Mouse (Mus musculus) liver, postnatal 0 days (tissue): ENCODE measurements at regions not wholly inside any gene's neighbourhood (a gene's known extent, or its start where the extent isn't known, plus 50 kb on each side); places are given as distances from the start of the nearest gene placed in this dataset.

Experiments used
- ATAC-seq: fragments of 200-750 bp; cut with Nextera tagmentation; 2 replicates; pipeline ENCODE4 v1.8.0; 2017; ENCODE audit warnings: mild to moderate bottlenecking, moderate library complexity
- DNase-seq: peaks from one replicate; pipeline ENCODE4 v3.0.0-alpha.2; 2016
- H3K27ac ChIP-seq: fragments of 300-500 bp; sonication (generic); 2 replicates; pipeline ENCODE4 v1.5.1; 2014; ENCODE audit warnings: antibody characterized with exemption, moderate library complexity, mild to moderate bottlenecking, low read depth
- H3K27me3 ChIP-seq: fragments of 300-500 bp; sonication (generic); 2 replicates; pipeline ENCODE4 v1.6.1; 2014; ENCODE audit warnings: low read length, control low read depth, mixed read lengths; ENCODE audit not compliant: insufficient read depth
- H3K36me3 ChIP-seq: fragments of 300-500 bp; sonication (generic); replicated peaks from 2 replicates; pipeline ENCODE4 v1.6.1; 2014; ENCODE audit warnings: mild to moderate bottlenecking, control low read depth, low read length, moderate library complexity, mixed read lengths; ENCODE audit not compliant: insufficient read depth
- H3K4me1 ChIP-seq: fragments of 300-500 bp; sonication (generic); 2 replicates; pipeline ENCODE4 v1.6.1; 2014; ENCODE audit warnings: antibody characterized with exemption, mild to moderate bottlenecking, control low read depth; ENCODE audit not compliant: insufficient read depth
- H3K4me2 ChIP-seq: fragments of 300-500 bp; sonication (generic); 2 replicates; pipeline ENCODE4 v1.6.1; 2014; ENCODE audit warnings: low read depth, mild to moderate bottlenecking, low read length, moderate library complexity, mixed read lengths
- H3K4me3 ChIP-seq: fragments of 300-500 bp; sonication (generic); 2 replicates; pipeline ENCODE4 v1.5.1; 2014; ENCODE audit warnings: low read depth, low read length
- H3K9ac ChIP-seq: fragments of 300-500 bp; sonication (generic); replicated peaks from 2 replicates; pipeline ENCODE4 v1.6.1; 2014; ENCODE audit warnings: mild to moderate bottlenecking, moderate library complexity
- H3K9me3 ChIP-seq: fragments of 300-500 bp; sonication (generic); 2 replicates; pipeline ENCODE4 v1.6.1; 2016; ENCODE audit warnings: mild to moderate bottlenecking, control low read depth, low read length, mixed read lengths
- CTCF ChIP-seq: sonication (generic); IDR thresholded peaks from 2 replicates; pipeline ENCODE4 v1.5.1; 2016; ENCODE audit warnings: antibody characterized with exemption, low read depth
- EP300 ChIP-seq: IDR thresholded peaks from 2 replicates; pipeline ENCODE4 v1.6.1; 2016; ENCODE audit warnings: antibody characterized with exemption, low read depth, mild to moderate bottlenecking
- WGBS: fragments of 180-500 bp; shearing (Covaris S2); extraction: QIAGEN DNeasy Blood & Tissue Kit; methylation state at CpG from one replicate; pipeline ENCODE4 v1.1.7; 2014; ENCODE audit not compliant: insufficient replicate concordance; 5-methylcytosine and 5-hydroxymethylcytosine counted together

DNA sequence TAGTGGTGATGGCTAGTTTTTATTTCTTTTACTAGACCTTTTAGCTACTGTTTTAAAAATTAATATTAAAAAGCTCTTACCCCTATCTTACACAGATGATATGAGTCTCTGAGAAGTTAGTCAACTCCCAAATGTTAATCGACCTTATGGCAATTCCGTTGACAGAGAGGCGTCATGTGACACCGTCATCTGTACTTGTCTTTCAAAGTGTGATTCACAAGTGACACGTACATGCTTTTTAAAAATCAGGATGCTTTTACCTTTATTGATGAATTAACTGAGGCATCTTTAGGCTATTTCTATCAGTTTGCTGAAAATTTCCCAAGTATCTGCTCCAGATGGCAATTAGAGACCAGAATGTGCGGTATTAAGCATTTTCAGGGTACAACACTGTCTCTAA, 573.9 kb downstream of the Gm19410 start:
- WGBS, result 88% methylated on average over 6 of the region's 6 CpGs
- H3K9ac ChIP-seq, result no peak overlapping the region
- H3K9me3 ChIP-seq, result no peaks in the 10 kb centered on the region
- no peak for DNase-seq
- no peaks in the 10 kb centered on the region for H3K27me3 ChIP-seq
- H3K4me1 ChIP-seq, result no peaks in the 10 kb centered on the region
- H3K4me2 ChIP-seq, result no peak overlapping the region
- TF ChIP-seq CTCF (no peak), EP300 (no peak)
- no peak overlapping the region for H3K27ac ChIP-seq
- no peak for ATAC-seq
- no peaks in the 10 kb centered on the region for H3K36me3 ChIP-seq
- no peak overlapping the region for H3K4me3 ChIP-seq

GRCm38 (mm10) chr8:36340454-36340853, 574.9 kb downstream of the Gm19410 start:
- DNase-seq (no peak), ATAC-seq (no peak)
- no peak overlapping the region for H3K9ac ChIP-seq
- H3K36me3 ChIP-seq, result no peaks in the 10 kb centered on the region
- no peaks in the 10 kb centered on the region for H3K4me1 ChIP-seq
- 70% methylated on average over 3 of the region's 3 CpGs for WGBS
- no peaks in the 10 kb centered on the region for H3K27me3 ChIP-seq
- no peak overlapping the region for H3K4me3 ChIP-seq
- no peak overlapping the region for H3K4me2 ChIP-seq
- TF ChIP-seq CTCF (no peak), EP300 (no peak)
- H3K9me3 ChIP-seq, result no peaks in the 10 kb centered on the region
- no peak overlapping the region for H3K27ac ChIP-seq

DNA sequence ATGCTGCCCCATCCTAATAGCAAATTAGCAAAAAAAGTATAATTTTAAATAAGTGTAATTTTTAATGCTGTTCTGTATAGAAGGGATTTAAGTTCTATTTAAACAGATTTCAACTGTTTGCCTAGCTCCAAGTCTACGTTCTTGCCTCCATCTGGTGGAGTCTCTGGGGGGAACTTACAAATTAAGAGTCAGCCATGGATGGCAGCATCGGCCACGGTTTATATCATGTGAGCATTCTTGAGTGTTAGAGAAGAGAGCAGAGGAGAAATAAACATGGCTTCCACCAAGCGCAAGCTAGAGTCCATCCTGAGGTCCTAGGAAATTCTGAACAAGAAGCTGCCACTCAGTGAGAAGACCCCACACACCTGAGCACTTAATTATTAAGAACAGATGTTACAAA, 576.4 kb downstream of the Gm19410 start:
- Histone ChIP-seq H3K27ac (no peak overlapping the region), H3K9ac (no peak overlapping the region), H3K27me3 (no peaks in the 10 kb centered on the region), H3K36me3 (no peaks in the 10 kb centered on the region), H3K4me1 (no peaks in the 10 kb centered on the region), H3K4me3 (no peak overlapping the region), H3K9me3 (no peaks in the 10 kb centered on the region), H3K4me2 (no peak overlapping the region)
- no peak for DNase-seq
- 74% methylated on average over 4 of the region's 4 CpGs for WGBS
- no peak for ATAC-seq
- TF ChIP-seq EP300 (no peak), CTCF (no peak)

DNA sequence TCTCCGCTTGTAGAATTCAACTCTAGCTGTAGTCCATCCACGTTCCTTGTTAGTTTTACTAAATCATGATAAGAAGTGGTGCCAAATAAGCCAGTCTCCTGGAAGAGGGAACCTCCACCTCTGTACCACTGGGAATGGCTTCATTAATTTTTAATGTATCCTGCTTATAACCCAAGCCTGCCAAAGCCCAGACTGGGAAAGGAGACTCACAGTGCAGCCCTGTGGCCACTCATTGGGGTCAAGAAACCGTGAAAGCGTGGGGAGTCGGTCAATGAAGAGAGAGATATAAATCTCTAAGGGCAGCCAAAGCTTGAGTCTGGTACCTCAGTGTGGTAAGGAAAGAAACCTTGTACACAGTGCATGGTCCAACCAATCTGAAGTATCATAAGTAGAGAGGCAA, 577.1 kb downstream of the Gm19410 start:
- H3K36me3 ChIP-seq, result no peaks in the 10 kb centered on the region
- WGBS, result 77% methylated on average over 5 of the region's 5 CpGs
- H3K27ac ChIP-seq, result no peak overlapping the region
- no peak overlapping the region for H3K4me2 ChIP-seq
- no peak overlapping the region for H3K4me3 ChIP-seq
- H3K9me3 ChIP-seq, result no peaks in the 10 kb centered on the region
- DNase-seq (no peak), ATAC-seq (no peak)
- no peak for TF ChIP-seq CTCF
- no peak for TF ChIP-seq EP300
- H3K4me1 ChIP-seq, result no peaks in the 10 kb centered on the region
- no peak overlapping the region for H3K9ac ChIP-seq
- H3K27me3 ChIP-seq, result no peaks in the 10 kb centered on the region

- peak; percentile 79 for ATAC-seq
Observed at GRCm38 (mm10) chr8:36346682-36347324, 581.2 kb downstream of the Gm19410 start.

DNA sequence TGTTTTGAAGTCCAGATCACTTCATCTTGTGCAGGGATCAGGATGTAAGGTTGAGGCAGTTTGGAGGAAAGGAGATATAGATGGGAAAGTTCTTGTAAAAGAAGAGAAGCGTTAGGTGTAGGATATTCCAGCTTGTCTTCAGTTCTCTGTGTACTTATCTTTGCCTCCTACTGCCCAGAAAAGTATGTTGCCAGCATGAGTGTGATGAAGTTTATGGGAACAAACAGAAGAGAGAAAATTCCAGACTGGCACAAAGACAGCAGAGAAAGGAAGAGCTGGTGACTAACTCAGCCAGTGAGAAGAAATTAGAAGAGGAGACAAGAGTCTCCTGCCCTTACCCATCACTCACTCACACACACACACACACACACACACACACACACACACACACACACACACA, 582.5 kb downstream of the Gm19410 start:
- Histone ChIP-seq H3K4me1 (no peaks in the 10 kb centered on the region), H3K27ac (no peak overlapping the region), H3K9ac (no peak overlapping the region), H3K4me3 (no peak overlapping the region), H3K27me3 (no peaks in the 10 kb centered on the region), H3K9me3 (no peaks in the 10 kb centered on the region), H3K36me3 (no peaks in the 10 kb centered on the region), H3K4me2 (no peak overlapping the region)
- ATAC-seq (no peak), DNase-seq (no peak)
- 77% methylated on average over 1 of the region's 1 CpGs for WGBS
- TF ChIP-seq EP300 (no peak), CTCF (no peak)

More at GRCm38 (mm10) chr8:36346682-36347324, 581.2 kb downstream of the Gm19410 start:
- no peak overlapping the region for H3K4me3 ChIP-seq
- WGBS, result 45% methylated on average over 7 of the region's 7 CpGs
- no peaks in the 10 kb centered on the region for H3K27me3 ChIP-seq
- no peak overlapping the region for H3K27ac ChIP-seq
- no peak overlapping the region for H3K4me2 ChIP-seq
- DNase-seq, result peak; percentile 86
- H3K36me3 ChIP-seq, result no peaks in the 10 kb centered on the region
- no peaks in the 10 kb centered on the region for H3K4me1 ChIP-seq
- H3K9ac ChIP-seq, result no peak overlapping the region
- no peaks in the 10 kb centered on the region for H3K9me3 ChIP-seq
- no peak for TF ChIP-seq EP300
- peak; percentile 99 for TF ChIP-seq CTCF

DNA sequence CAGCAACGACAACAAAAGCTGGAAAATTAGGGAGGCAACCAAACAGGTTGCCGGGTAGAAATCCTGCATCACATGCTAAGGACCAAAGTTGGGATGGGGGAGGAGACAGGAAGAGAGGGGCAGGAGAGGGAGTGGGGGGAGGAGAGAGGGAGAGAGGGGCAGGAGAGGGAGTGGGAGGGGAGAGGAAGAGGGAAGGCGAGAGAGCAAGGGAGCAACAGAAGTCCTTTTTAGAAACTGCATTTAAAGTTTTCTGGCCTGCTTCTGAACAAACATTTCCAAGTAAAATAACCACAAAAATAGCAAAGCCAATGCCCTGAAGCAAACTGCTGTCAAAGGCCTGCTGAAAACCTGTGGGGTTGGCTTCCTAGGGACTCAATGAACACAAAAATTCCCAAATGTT, 589.3 kb downstream of the Gm19410 start:
- DNase-seq, result no peak
- 42% methylated on average over 3 of the region's 3 CpGs for WGBS
- H3K27ac ChIP-seq, result no peak overlapping the region

More for the DNA sequence above, 589.3 kb downstream of the Gm19410 start:
- Histone ChIP-seq H3K4me2 (no peak overlapping the region), H3K9ac (no peak overlapping the region), H3K36me3 (no peaks in the 10 kb centered on the region), H3K9me3 (no peaks in the 10 kb centered on the region), H3K27me3 (no peaks in the 10 kb centered on the region), H3K4me3 (no peak overlapping the region), H3K4me1 (no peaks in the 10 kb centered on the region)
- no peak for ATAC-seq
- TF ChIP-seq EP300 (no peak), CTCF (no peak)
